Mouse (Mus musculus) ovary, adult 2 months (tissue): ENCODE data around the gene Dkk1. TPM values are rescaled to one million over a fixed set of nuclear protein-coding genes. Genes with fewer than 3 reads are reported as not detected.

Source experiments
- polyA plus RNA-seq: library from polyadenylated mRNA; depleted of rRNA; stranded (reverse); fragments of >200 nt; gene quantifications from 2 replicates; pipeline ENCODE4 v1.2.3, GENCODE M21; 2012; rRNA removed

The Dkk1 gene
- polyA plus RNA-seq = not detected in 2 replicates

GRCm38 (mm10) chr19:30549044-30549853 is at the start of gene Dkk1:
Dkk1 (minus strand) TSS chr19:30549665.

